Mouse (Mus musculus) liver, embryonic 14.5 days (tissue): ENCODE measurements around the gene Dmwd. TPM values are rescaled to one million over a fixed set of nuclear protein-coding genes. Genes with fewer than 3 reads are reported as not detected.
"Not testable (repeated sequence)": the region's sequence is repeated elsewhere in the genome, so short reads cannot be mapped to it uniquely, and the experiment has no call there.

Source experiments
- ATAC-seq: fragments of 200-750 bp; cut with Nextera tagmentation; 2 replicates; pipeline ENCODE4 v1.8.0; 2017; ENCODE audit warnings: moderate number of reproducible peaks, mild to moderate bottlenecking, moderate library complexity; ENCODE audit not compliant: insufficient read depth
- DNase-seq, 3 experiments: peaks; one replicate each; pipeline ENCODE4 v3.0.0-alpha.2; 2012 to 2013; ENCODE audit warnings: low read depth in 3 of 3, low spot score in 3 of 3
- H3K27ac ChIP-seq: fragments of 300-500 bp; sonication (generic); 2 replicates; pipeline ENCODE4 v1.5.1; 2014; ENCODE audit warnings: moderate library complexity, mild to moderate bottlenecking, control low read depth, inconsistent platforms
- H3K27me3 ChIP-seq: fragments of 300-500 bp; sonication (generic); 2 replicates; pipeline ENCODE4 v1.6.1; 2014; ENCODE audit warnings: mild to moderate bottlenecking, low read length, moderate library complexity; ENCODE audit not compliant: control insufficient read depth, insufficient read depth
- H3K36me3 ChIP-seq: fragments of 300-500 bp; sonication (generic); replicated peaks from 2 replicates; pipeline ENCODE4 v1.6.1; 2014; ENCODE audit warnings: low read depth; ENCODE audit not compliant: control insufficient read depth, insufficient read depth
- H3K4me1 ChIP-seq, 2 experiments: fragments of 200-500 bp in 1 of 2; fragments of 300-500 bp in 1 of 2; sonication (generic) in 1 of 2; replicated peaks; 2 replicates each; pipeline ENCODE4 v1.6.1; 2012 to 2014; ENCODE audit warnings: antibody characterized with exemption in 1 of 2, inconsistent platforms in 1 of 2, low read length in 1 of 2; ENCODE audit not compliant: control insufficient read depth in 2 of 2, insufficient read depth in 2 of 2
- H3K4me2 ChIP-seq: fragments of 300-500 bp; sonication (generic); 2 replicates; pipeline ENCODE4 v1.6.1; 2014; ENCODE audit warnings: low read depth, mild to moderate bottlenecking, control low read depth, moderate library complexity
- H3K4me3 ChIP-seq, 2 experiments: fragments of 200-500 bp in 1 of 2; fragments of 300-500 bp in 1 of 2; sonication (generic) in 1 of 2; 2 replicates each; pipeline ENCODE4 v1.5.1; 2012 to 2014; ENCODE audit warnings: low read depth in 2 of 2, low read length in 2 of 2, mild to moderate bottlenecking in 2 of 2, control low read depth in 1 of 2, inconsistent platforms in 1 of 2, moderate library complexity in 1 of 2; ENCODE audit not compliant: insufficient read depth in 1 of 2
- H3K9ac ChIP-seq: fragments of 300-500 bp; sonication (generic); replicated peaks from 2 replicates; pipeline ENCODE4 v1.6.1; 2014; ENCODE audit warnings: mild to moderate bottlenecking, control low read depth, moderate library complexity
- H3K9me3 ChIP-seq: fragments of 300-500 bp; sonication (generic); 2 replicates; pipeline ENCODE4 v1.6.1; 2016; ENCODE audit warnings: low read length, mixed read lengths; ENCODE audit not compliant: control insufficient read depth
- CTCF ChIP-seq: IDR thresholded peaks from 2 replicates; pipeline ENCODE4 v1.5.1; 2016; ENCODE audit warnings: antibody characterized with exemption, low read depth, control low read depth
- EP300 ChIP-seq: IDR thresholded peaks from 2 replicates; pipeline ENCODE4 v1.6.1; 2016; ENCODE audit warnings: antibody characterized with exemption, low read depth
- WGBS: fragments of 180-500 bp; shearing (Covaris S2); extraction: QIAGEN DNeasy Blood & Tissue Kit; methylation state at CpG from one replicate; pipeline ENCODE4 v1.1.7; 2014; ENCODE audit not compliant: insufficient replicate concordance; 5-methylcytosine and 5-hydroxymethylcytosine counted together
- polyA plus RNA-seq, 2 experiments: library from polyadenylated mRNA; depleted of rRNA in 1 of 2; stranded (reverse) in 1 of 2; unstranded in 1 of 2; fragments of >200 nt; fragmentation: Nextera tagmentation in 1 of 2; extraction: Ambion mirVana in 1 of 2; gene quantifications; 2 replicates each; pipeline versions ENCODE4 v1.2.1 to v1.2.3; 2012 to 2014

The Dmwd gene
- polyA plus RNA-seq, 2 experiments = 3.5 to 18.1 TPM

- DNase-seq = no peak
- Histone ChIP-seq H3K27ac (no peak overlapping the region), H3K4me3 (no peak overlapping the region), H3K9me3 (no peaks in the 10 kb centered on the region), H3K9ac (no peak overlapping the region), H3K4me2 (no peak overlapping the region), H3K36me3 (no peaks in the 10 kb centered on the region), H3K4me1 (no peaks in the 10 kb centered on the region), H3K27me3 (peaks cover 30% of the 10 kb centered on the region)
- TF ChIP-seq EP300 (no peak), CTCF (peak; percentile 80)
- no peak for ATAC-seq
- 39% methylated on average over 3 of the region's 3 CpGs for WGBS
These were observed 6.5 kb upstream of the Dmwd start for GRCm38 (mm10) chr7:19069500-19069899.

- H3K9ac ChIP-seq, H3K4me3 ChIP-seq, H3K9me3 ChIP-seq, H3K4me1 ChIP-seq, H3K36me3 ChIP-seq, H3K27ac ChIP-seq, DNase-seq, H3K4me2 ChIP-seq, ATAC-seq: not testable (repeated sequence)
- TF ChIP-seq CTCF = peak; percentile 42; the same call in 1 of the 2 replicates
- 27% methylated on average over 3 of the region's 3 CpGs for WGBS
- peaks cover 15% of the 10 kb centered on the region for H3K27me3 ChIP-seq
These were observed 5.0 kb upstream of the Dmwd start for GRCm38 (mm10) chr7:19071024-19071423.

GRCm38 (mm10) chr7:19073504-19073903, 2.5 kb upstream of the Dmwd start:
- no peak for ATAC-seq
- Histone ChIP-seq H3K9me3 (no peaks in the 10 kb centered on the region), H3K27ac (no peak overlapping the region), H3K27me3 (peaks cover 2% of the 10 kb centered on the region; the same call in 1 of the 2 replicates), H3K36me3 (0 out of 2 replicates have a peak, but pooled peaks cover 2% of the 10 kb centered on the region), H3K4me3 (no peak overlapping the region), H3K4me2 (no peak overlapping the region), H3K9ac (no peak overlapping the region), H3K4me1 (peaks cover 8 to 20% of the 10 kb centered on the region in 2 experiments)
- WGBS = 75% methylated on average over 9 of the region's 9 CpGs
- no peak for DNase-seq
- peak; percentile 87 for TF ChIP-seq CTCF
- no peak for TF ChIP-seq EP300

GRCm38 (mm10) chr7:19074494-19074893, 1.5 kb upstream of the Dmwd start:
- no peak overlapping the region for H3K27ac ChIP-seq
- peaks cover 8 to 20% of the 10 kb centered on the region in 2 experiments for H3K4me1 ChIP-seq
- peaks cover 2% of the 10 kb centered on the region; the same call in 1 of the 2 replicates for H3K27me3 ChIP-seq
- no peak overlapping the region for H3K9ac ChIP-seq
- no peak overlapping the region for H3K4me2 ChIP-seq
- H3K36me3 ChIP-seq = 0 out of 2 replicates have a peak, but pooled peaks cover 2% of the 10 kb centered on the region
- WGBS = 79% methylated on average over 6 of the region's 6 CpGs
- DNase-seq (no peak), ATAC-seq (no peak)
- no peaks in the 10 kb centered on the region for H3K9me3 ChIP-seq
- TF ChIP-seq EP300 = no peak
- peak; percentile 35; the same call in 1 of the 2 replicates for TF ChIP-seq CTCF
- no peak overlapping the region for H3K4me3 ChIP-seq

GRCm38 (mm10) chr7:19075231-19075630, 796 bp upstream of the Dmwd start:
- DNase-seq = no peak
- H3K36me3 ChIP-seq = peaks cover 2% of the 10 kb centered on the region; the same call in 1 of the 2 replicates
- peaks cover 8 to 20% of the 10 kb centered on the region in 2 experiments for H3K4me1 ChIP-seq
- ATAC-seq = no peak
- no peaks in the 10 kb centered on the region for H3K9me3 ChIP-seq
- TF ChIP-seq EP300 = no peak
- no peak for TF ChIP-seq CTCF
- peak overlapping the region; percentile 79 for H3K9ac ChIP-seq
- H3K4me2 ChIP-seq = peak overlapping the region; percentile 95
- H3K4me3 ChIP-seq = peak overlapping the region; percentile 70 to 85; a peak in 3 of 4 replicates
- WGBS = 56% methylated on average over 5 of the region's 5 CpGs
- no peak overlapping the region for H3K27ac ChIP-seq
- peaks cover 2% of the 10 kb centered on the region; the same call in 1 of the 2 replicates for H3K27me3 ChIP-seq
